Mouse (Mus musculus): ENCODE measurements around the gene Cbx8. TPM values are rescaled to one million over a fixed set of nuclear protein-coding genes. Genes with fewer than 3 reads are reported as not detected.

Cbx8 gene
- polyA plus RNA-seq, 1 experiment from 2014 or later, result 12.8 TPM

- Histone ChIP-seq H3K9ac (ENCODE audit: low read length) (no peak overlapping the region), H3K4me3 (ENCODE audit: low read depth, low read length) (no peak overlapping the region), H3K4me1 (ENCODE audit: control insufficient read depth, insufficient read depth, low read length) (peaks cover 37% of the 10 kb centered on the region), H3K27ac (ENCODE audit: low read depth, low read length) (no peak overlapping the region), H3K36me3 (ENCODE audit: control insufficient read depth, insufficient read depth, low read length) (peaks cover 4% of the 10 kb centered on the region), H3K9me3 (replicated peaks; ENCODE audit: control insufficient read depth, low read length) (no peaks in the 10 kb centered on the region), H3K4me2 (ENCODE audit: low read length) (peak overlapping the region; percentile 30; the same call in 1 of the 2 replicates), H3K27me3 (replicated peaks; ENCODE audit: control insufficient read depth, insufficient read depth, low read length) (peaks cover 75% of the 10 kb centered on the region)
- WGBS, result 4% methylated on average over 10 of the region's 10 CpGs
- ATAC-seq (no peak), DNase-seq (ENCODE audit: low spot score) (peak; percentile 54)
Observed at GRCm38 (mm10) chr11:119043761-119044550, 3.2 kb upstream of the Cbx8 start.

- Histone ChIP-seq H3K9ac (ENCODE audit: low read length) (no peak overlapping the region), H3K27ac (ENCODE audit: low read depth, low read length) (no peak overlapping the region), H3K36me3 (ENCODE audit: control insufficient read depth, insufficient read depth, low read length) (peaks cover 8% of the 10 kb centered on the region), H3K4me2 (ENCODE audit: low read length) (no peak overlapping the region), H3K4me3 (ENCODE audit: low read depth, low read length) (no peak overlapping the region), H3K4me1 (ENCODE audit: control insufficient read depth, insufficient read depth, low read length) (peaks cover 41% of the 10 kb centered on the region), H3K27me3 (replicated peaks; ENCODE audit: control insufficient read depth, insufficient read depth, low read length) (peaks cover 70% of the 10 kb centered on the region), H3K9me3 (replicated peaks; ENCODE audit: control insufficient read depth, low read length) (no peaks in the 10 kb centered on the region)
- ATAC-seq (no peak), DNase-seq (ENCODE audit: low spot score) (no peak)
- 4% methylated on average over 4 of the region's 4 CpGs for WGBS
Observed at GRCm38 (mm10) chr11:119043273-119043540, 2.4 kb upstream of the Cbx8 start.

- Histone ChIP-seq H3K27ac (ENCODE audit: low read depth, low read length) (no peak overlapping the region), H3K4me3 (ENCODE audit: low read depth, low read length) (no peak overlapping the region), H3K9ac (ENCODE audit: low read length) (no peak overlapping the region), H3K9me3 (replicated peaks; ENCODE audit: control insufficient read depth, low read length) (no peaks in the 10 kb centered on the region), H3K27me3 (replicated peaks; ENCODE audit: control insufficient read depth, insufficient read depth, low read length) (peaks cover 69% of the 10 kb centered on the region), H3K4me1 (ENCODE audit: control insufficient read depth, insufficient read depth, low read length) (peaks cover 37% of the 10 kb centered on the region), H3K4me2 (ENCODE audit: low read length) (peak overlapping the region; percentile 94), H3K36me3 (ENCODE audit: control insufficient read depth, insufficient read depth, low read length) (peaks cover 8% of the 10 kb centered on the region)
- no peak for DNase-seq (ENCODE audit: low spot score)
- under 1% methylated on average over 52 of the region's 52 CpGs for WGBS
- ATAC-seq, result no peak
Observed at GRCm38 (mm10) chr11:119042466-119043272, 1.9 kb upstream of the Cbx8 start.

GRCm38 (mm10) chr11:119041750-119042465, 1.1 kb upstream of the Cbx8 start:
- Histone ChIP-seq H3K4me2 (ENCODE audit: low read length) (peak overlapping the region; percentile 94), H3K36me3 (ENCODE audit: control insufficient read depth, insufficient read depth, low read length) (peaks cover 8% of the 10 kb centered on the region), H3K27ac (ENCODE audit: low read depth, low read length) (no peak overlapping the region), H3K9me3 (replicated peaks; ENCODE audit: control insufficient read depth, low read length) (no peaks in the 10 kb centered on the region), H3K4me3 (ENCODE audit: low read depth, low read length) (peak overlapping the region; percentile 73), H3K9ac (ENCODE audit: low read length) (peak overlapping the region; percentile 75), H3K27me3 (replicated peaks; ENCODE audit: control insufficient read depth, insufficient read depth, low read length) (peaks cover 68% of the 10 kb centered on the region), H3K4me1 (ENCODE audit: control insufficient read depth, insufficient read depth, low read length) (peaks cover 40% of the 10 kb centered on the region)
- ATAC-seq (no peak), DNase-seq (ENCODE audit: low spot score) (no peak)
- 1% methylated on average over 28 of the region's 31 CpGs for WGBS

GRCm38 (mm10) chr11:119041325-119041716, 552 bp upstream of the Cbx8 start:
- peak overlapping the region; percentile 73 for H3K4me3 ChIP-seq (ENCODE audit: low read depth, low read length)
- under 1% methylated on average over 31 of the region's 31 CpGs for WGBS
- peaks cover 36% of the 10 kb centered on the region for H3K4me1 ChIP-seq (ENCODE audit: control insufficient read depth, insufficient read depth, low read length)
- peak overlapping the region; percentile 75 for H3K9ac ChIP-seq (ENCODE audit: low read length)
- ATAC-seq (no peak), DNase-seq (ENCODE audit: low spot score) (peak; percentile 77)
- peak overlapping the region; percentile 94 for H3K4me2 ChIP-seq (ENCODE audit: low read length)
- peak overlapping the region; percentile 66 for H3K27ac ChIP-seq (ENCODE audit: low read depth, low read length)
- H3K9me3 ChIP-seq (replicated peaks; ENCODE audit: control insufficient read depth, low read length), result no peaks in the 10 kb centered on the region
- H3K36me3 ChIP-seq (ENCODE audit: control insufficient read depth, insufficient read depth, low read length), result peaks cover 8% of the 10 kb centered on the region
- peaks cover 67% of the 10 kb centered on the region for H3K27me3 ChIP-seq (replicated peaks; ENCODE audit: control insufficient read depth, insufficient read depth, low read length)

GRCm38 (mm10) chr11:119039732-119040512, 847 bp downstream of the Cbx8 start:
- H3K4me2 ChIP-seq (ENCODE audit: low read length), result peak overlapping the region; percentile 78
- DNase-seq (ENCODE audit: low spot score) (no peak), ATAC-seq (no peak)
- H3K36me3 ChIP-seq (ENCODE audit: control insufficient read depth, insufficient read depth, low read length), result peaks cover 8% of the 10 kb centered on the region
- peak overlapping the region; percentile 91; the same call in 1 of the 2 replicates for H3K27ac ChIP-seq (ENCODE audit: low read depth, low read length)
- H3K4me1 ChIP-seq (ENCODE audit: control insufficient read depth, insufficient read depth, low read length), result peaks cover 44% of the 10 kb centered on the region
- WGBS, result 5% methylated on average over 21 of the region's 21 CpGs
- peak overlapping the region; percentile 73 for H3K4me3 ChIP-seq (ENCODE audit: low read depth, low read length)
- H3K9ac ChIP-seq (ENCODE audit: low read length), result peak overlapping the region; percentile 86
- H3K27me3 ChIP-seq (replicated peaks; ENCODE audit: control insufficient read depth, insufficient read depth, low read length), result peaks cover 67% of the 10 kb centered on the region
- H3K9me3 ChIP-seq (replicated peaks; ENCODE audit: control insufficient read depth, low read length), result no peaks in the 10 kb centered on the region

- no peak overlapping the region for H3K4me3 ChIP-seq (ENCODE audit: low read depth, low read length)
- WGBS, result 31% methylated on average over 22 of the region's 22 CpGs
- DNase-seq (ENCODE audit: low spot score) (no peak), ATAC-seq (no peak)
- H3K36me3 ChIP-seq (ENCODE audit: control insufficient read depth, insufficient read depth, low read length), result peaks cover 8% of the 10 kb centered on the region
- peak overlapping the region; percentile 78 for H3K4me2 ChIP-seq (ENCODE audit: low read length)
- H3K27ac ChIP-seq (ENCODE audit: low read depth, low read length), result no peak overlapping the region
- H3K4me1 ChIP-seq (ENCODE audit: control insufficient read depth, insufficient read depth, low read length), result peaks cover 44% of the 10 kb centered on the region
- no peak overlapping the region for H3K9ac ChIP-seq (ENCODE audit: low read length)
- peaks cover 66% of the 10 kb centered on the region for H3K27me3 ChIP-seq (replicated peaks; ENCODE audit: control insufficient read depth, insufficient read depth, low read length)
- no peaks in the 10 kb centered on the region for H3K9me3 ChIP-seq (replicated peaks; ENCODE audit: control insufficient read depth, low read length)
Observed at GRCm38 (mm10) chr11:119038744-119039484, 1.9 kb downstream of the Cbx8 start.

All from forebrain, embryonic 14.5 days (tissue).